ENCODE assay signal across 8 mouse cellular contexts in the genomic region with DNA sequence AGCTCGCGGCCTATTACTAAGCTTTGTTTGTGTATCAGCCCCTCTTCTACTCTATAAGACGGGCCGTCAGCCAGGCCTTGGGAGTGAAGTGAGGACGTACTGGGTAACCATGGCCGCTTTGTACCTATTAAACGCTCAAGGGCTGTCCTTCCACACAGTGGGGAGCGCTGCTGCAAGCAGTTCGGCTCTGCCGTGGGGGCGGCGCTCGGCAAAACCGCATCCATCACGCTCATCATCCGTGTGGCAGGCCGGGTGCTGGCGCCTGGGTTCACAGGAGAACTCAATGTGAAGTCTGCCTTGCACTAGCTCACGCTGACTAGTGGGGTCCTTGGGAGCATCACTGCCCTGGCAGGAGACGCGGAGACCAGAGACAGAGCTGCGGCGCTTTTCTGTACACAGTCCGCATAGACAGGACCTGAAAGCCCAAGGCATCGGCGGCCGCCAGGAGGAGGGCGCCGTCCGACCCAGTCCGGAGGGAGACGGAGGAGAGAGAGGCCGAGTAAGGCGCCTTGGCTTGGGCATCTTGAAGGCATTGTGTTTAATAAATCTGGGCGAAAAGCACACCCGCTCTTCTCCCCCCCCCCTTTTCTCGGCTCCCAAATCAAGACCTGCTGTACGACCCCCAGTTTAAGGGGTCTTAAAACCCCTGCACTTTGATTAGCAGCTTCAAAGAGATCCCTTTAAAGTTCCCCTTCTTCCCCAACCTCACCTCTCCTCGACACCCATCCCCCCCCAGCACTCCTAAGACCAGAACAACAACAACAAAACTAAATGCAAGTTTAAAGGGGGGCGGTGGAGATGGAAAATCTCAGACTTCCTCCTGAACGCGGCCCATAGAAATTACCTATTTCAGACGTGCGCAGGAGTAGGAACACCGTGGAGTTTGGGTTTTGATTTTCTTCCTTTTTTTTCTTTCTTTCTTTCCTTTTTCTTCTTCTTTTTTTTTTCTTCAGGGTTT. TPM values are rescaled to one million over a fixed set of nuclear protein-coding genes. Genes with fewer than 3 reads are reported as not detected.
A peak's percentile ranks its signal among the peaks of the same experiment; 100 is the strongest.
DNase-seq lines count a peak whose midpoint lies in the region; ATAC-seq lines count a peak whose summit lies in the region.

No protein-coding gene starts in this region.

- peak; percentile 92 to 94 for DNase-seq in adrenal gland, adult (ENCODE audit: inconsistent age in 2 of 2, low spot score in 1 of 2)
- DNase-seq in embryonic facial prominence, embryonic 10.5 days (ENCODE audit: low spot score): peak; percentile 81
- DNase-seq in heart, postnatal 25 days (ENCODE audit: low spot score): peak; percentile 18
- peak; percentile 28 to 43 for DNase-seq in left cerebral cortex, adult 8-10 months (ENCODE audit: low spot score in 2 of 2)

- intact Hi-C loops in heart, postnatal 25 days (cut with DNase I): loop anchor here (2.0 to 5.0 kb wide), 4 partner anchors 45 to 528 kb away; no protein-coding TSS in a partner anchor

- H3K4me1 ChIP-seq in erythroblast, embryonic 14.5 days (ENCODE audit: control insufficient read depth): peaks cover 57% of the 10 kb centered on the region
- peaks cover 60% of the 10 kb centered on the region for H3K4me1 ChIP-seq in embryonic facial prominence, embryonic 10.5 days
- H3K4me1 ChIP-seq in midbrain, embryonic 12.5 days: peaks cover 48% of the 10 kb centered on the region
- peaks cover 33% of the 10 kb centered on the region for H3K4me1 ChIP-seq in stomach, embryonic 16.5 days (ENCODE audit: control insufficient read depth, insufficient read depth, low read length)

- H3K9ac ChIP-seq in midbrain, embryonic 12.5 days (replicated peaks): peak overlapping the region; percentile 34; the same call in 1 of the 2 replicates
- peak overlapping the region; percentile 59 for H3K9ac ChIP-seq in stomach, embryonic 16.5 days (ENCODE audit: low read length)

- peaks cover 87% of the 10 kb centered on the region for H3K27me3 ChIP-seq in erythroblast, embryonic 14.5 days (ENCODE audit: control insufficient read depth)
- H3K27me3 ChIP-seq in embryonic facial prominence, embryonic 10.5 days (replicated peaks; ENCODE audit: low read depth, poor library complexity, severe bottlenecking): peaks cover 36% of the 10 kb centered on the region
- peaks cover 30% of the 10 kb centered on the region for H3K27me3 ChIP-seq in midbrain, embryonic 12.5 days
- H3K27me3 ChIP-seq in stomach, embryonic 16.5 days (ENCODE audit: control insufficient read depth, insufficient read depth, low read length): peaks cover 9% of the 10 kb centered on the region; the same call in 1 of the 2 replicates

- H3K4me3 ChIP-seq in erythroblast, embryonic 14.5 days (replicated peaks): peak overlapping the region; percentile 7
- peak overlapping the region; percentile 95 for H3K4me3 ChIP-seq in embryonic facial prominence, embryonic 10.5 days
- peak overlapping the region; percentile 30 for H3K4me3 ChIP-seq in midbrain, embryonic 12.5 days
- H3K4me3 ChIP-seq in stomach, embryonic 16.5 days (replicated peaks; ENCODE audit: low read length): peak overlapping the region; percentile 32

- H3K36me3 ChIP-seq in erythroblast, embryonic 14.5 days (ENCODE audit: control insufficient read depth): no peaks in the 10 kb centered on the region
- H3K36me3 ChIP-seq in embryonic facial prominence, embryonic 10.5 days (replicated peaks): 0 out of 2 replicates have a peak, but pooled peaks cover 4% of the 10 kb centered on the region
- no peaks in the 10 kb centered on the region for H3K36me3 ChIP-seq in midbrain, embryonic 12.5 days
- no peaks in the 10 kb centered on the region for H3K36me3 ChIP-seq in stomach, embryonic 16.5 days (ENCODE audit: control insufficient read depth, insufficient read depth, low read length)

- peak overlapping the region; percentile 86 for H3K27ac ChIP-seq in embryonic facial prominence, embryonic 10.5 days (replicated peaks)
- H3K27ac ChIP-seq in midbrain, embryonic 12.5 days (replicated peaks): peak overlapping the region; percentile 89
- H3K27ac ChIP-seq in stomach, embryonic 16.5 days (ENCODE audit: low read length): peak overlapping the region; percentile 49

- H3K4me2 ChIP-seq in midbrain, embryonic 12.5 days (replicated peaks): peak overlapping the region; percentile 56
- H3K4me2 ChIP-seq in stomach, embryonic 16.5 days (ENCODE audit: low read depth, low read length): peak overlapping the region; percentile 57

- H3K9me3 ChIP-seq in erythroblast, embryonic 14.5 days (ENCODE audit: control insufficient read depth, low read length): peaks cover 4% of the 10 kb centered on the region; the same call in 1 of the 2 replicates
- H3K9me3 ChIP-seq in embryonic facial prominence, embryonic 10.5 days: no peaks in the 10 kb centered on the region
- H3K9me3 ChIP-seq in midbrain, embryonic 12.5 days: no peaks in the 10 kb centered on the region
- H3K9me3 ChIP-seq in stomach, embryonic 16.5 days (replicated peaks; ENCODE audit: control insufficient read depth, low read length): no peaks in the 10 kb centered on the region

- ATAC-seq in erythroblast, adult 5-6 weeks (replicated peaks; ENCODE audit: low FRiP score, poor library complexity, severe bottlenecking): no peak
- ATAC-seq in midbrain, embryonic 12.5 days (ENCODE audit: low FRiP score, low read depth): peak; percentile 10
- ATAC-seq in stomach, embryonic 16.5 days (ENCODE audit: insufficient read depth, low FRiP score): no peak

- under 1% methylated on average over 45 of the region's 45 CpGs for WGBS in embryonic facial prominence, embryonic 10.5 days
- WGBS in midbrain, embryonic 12.5 days: under 1% methylated on average over 43 of the region's 45 CpGs
- 1% methylated on average over 45 of the region's 45 CpGs for WGBS in stomach, embryonic 16.5 days

RNA-seq across cellular contexts. Expression of gene Tle3, which starts 2.6 kb away (rescaled TPM):
- polyA plus RNA-seq in erythroblast, embryonic 14.5 days (2012): 1.5 and 2.1 TPM in 2 replicates
- total RNA-seq in erythroblast, adult 5-6 weeks (2015; ENCODE audit: low replicate concordance): 10.8 and 24.0 TPM in 2 replicates
- 11.6 and 16.6 TPM in 2 replicates for total RNA-seq in erythroblast, adult 5-6 weeks (2017; ENCODE audit: low replicate concordance)
- 50.3 and 51.9 TPM in 2 replicates for polyA plus RNA-seq in embryonic facial prominence, embryonic 10.5 days (2016; fragmentation: Nextera tagmentation; extraction: Ambion mirVana)
- 10 to 100 TPM; 15.5 to 17.4 TPM for total RNA-seq in heart, postnatal 25 days (2021)
- total RNA-seq in left cerebral cortex, adult 8-10 months (2022): 10 to 100 TPM; 37.4 to 53.8 (median 44.7) TPM
- polyA plus RNA-seq in midbrain, embryonic 12.5 days (2016; fragmentation: Nextera tagmentation; extraction: Ambion mirVana): 65.9 and 71.9 TPM in 2 replicates
- 20.2 and 21.4 TPM in 2 replicates for polyA plus RNA-seq in stomach, embryonic 16.5 days (2015; fragmentation: Nextera tagmentation; extraction: Ambion mirVana)

Comparison
In these comparisons a context has a peak if more than half of its experiments do, and no peak if none do; other contexts are left out.
1. H3K4me3 ChIP-seq: peak in every context shown above with its lines; median percentile 95 in embryonic facial prominence, embryonic 10.5 days; 32 in stomach, embryonic 16.5 days; 30 in midbrain, embryonic 12.5 days; 7 in erythroblast, embryonic 14.5 days.
2. DNase-seq: peak in every context shown above with its lines; median percentile 93 in adrenal gland, adult; 81 in embryonic facial prominence, embryonic 10.5 days; 36 in left cerebral cortex, adult 8-10 months; 18 in heart, postnatal 25 days.